27 mouse cellular contexts compared by ENCODE assay signal in genomic region chr4:151827840-151828239, GRCm38 (mm10).
"Had no signal": no experiment of that assay in that cellular context is flagged by ENCODE, and none has a peak within 500 bp of the region (broad histone marks: within the 10 kb centered on the region; RNA-seq: fewer than 3 reads in every experiment).

No protein-coding gene starts in this region.

- ATAC-seq: hindbrain, embryonic 16.5 days; intestine, embryonic 16.5 days; liver, embryonic 12.5 days had no signal

- H3K9ac ChIP-seq: heart, embryonic 13.5 days; heart, embryonic 15.5 days; hindbrain, embryonic 12.5 days; hindbrain, embryonic 14.5 days; kidney, embryonic 15.5 days; limb, embryonic 13.5 days; limb, embryonic 15.5 days; liver, embryonic 12.5 days had no signal

- H3K4me2 ChIP-seq: heart, embryonic 11.5 days; heart, embryonic 13.5 days; heart, embryonic 15.5 days; hindbrain, embryonic 12.5 days; hindbrain, embryonic 14.5 days; kidney, embryonic 15.5 days; limb, embryonic 13.5 days; limb, embryonic 15.5 days; liver, embryonic 12.5 days had no signal

- H3K36me3 ChIP-seq: heart, embryonic 15.5 days had no signal

- H3K27me3 ChIP-seq: heart, embryonic 13.5 days; heart, embryonic 15.5 days; hindbrain, embryonic 12.5 days; kidney, embryonic 15.5 days; limb, embryonic 13.5 days; limb, embryonic 15.5 days; liver, embryonic 12.5 days had no signal

- H3K4me1 ChIP-seq: hindbrain, embryonic 10.5 days; hindbrain, embryonic 12.5 days; kidney, embryonic 15.5 days had no signal

- H3K9me3 ChIP-seq: heart, embryonic 13.5 days; heart, embryonic 15.5 days; hindbrain, embryonic 10.5 days; hindbrain, embryonic 12.5 days; kidney, embryonic 15.5 days; limb, embryonic 13.5 days; limb, embryonic 15.5 days; liver, embryonic 12.5 days had no signal

- H3K4me3 ChIP-seq: gastrocnemius, adult 2 months; heart, adult 2 months; heart, embryonic 13.5 days; heart, embryonic 15.5 days; hindbrain, embryonic 10.5 days; hindbrain, embryonic 12.5 days; kidney, embryonic 15.5 days; layer of hippocampus, adult 2 months; left cerebral cortex, adult 2 months; limb, embryonic 13.5 days; limb, embryonic 15.5 days; liver, embryonic 12.5 days had no signal

- DNase-seq: gastrocnemius, adult 2 months; gastrocnemius, postnatal 10 days; gastrocnemius, postnatal 25 days; heart, adult 2 months; heart, postnatal 14 days; heart, postnatal 36 days; kidney, adult 11 months; kidney, adult 2 months; kidney, adult 9 months; kidney, postnatal 14 days; kidney, postnatal 36 days; left cerebral cortex, postnatal 4 days had no signal

- H3K27ac ChIP-seq: gastrocnemius, adult 2 months; heart, adult 2 months; heart, embryonic 13.5 days; heart, embryonic 15.5 days; hindbrain, embryonic 10.5 days; hindbrain, embryonic 12.5 days; hindbrain, embryonic 14.5 days; kidney, embryonic 15.5 days; kidney, postnatal 0 days; layer of hippocampus, adult 2 months; left cerebral cortex, adult 2 months; limb, embryonic 13.5 days; limb, embryonic 15.5 days; liver, embryonic 12.5 days had no signal
